7 mouse cellular contexts compared by ENCODE assay signal in genomic region chr9:122350396-122351130, GRCm38 (mm10). TPM values are rescaled to one million over a fixed set of nuclear protein-coding genes. Genes with fewer than 3 reads are reported as not detected.
DNase-seq lines count a peak whose midpoint lies in the region; ATAC-seq and TF ChIP-seq lines count a peak whose summit lies in the region.

No protein-coding gene starts in this region.

- H3K4me1 ChIP-seq in MEL (ENCODE audit: control insufficient read depth in 1 of 2, insufficient read depth in 2 of 2, low read length in 2 of 2) = peaks cover 20 to 33% of the 10 kb centered on the region in 2 experiments
- no peaks in the 10 kb centered on the region for H3K4me1 ChIP-seq in hindbrain, embryonic 12.5 days

- WGBS in hindbrain, embryonic 12.5 days = 76% methylated on average over 7 of the region's 7 CpGs

- peaks cover 0 to 37% of the 10 kb centered on the region in 2 experiments; a peak in 2 of 4 replicates for H3K36me3 ChIP-seq in MEL (ENCODE audit: control insufficient read depth in 1 of 2, insufficient read depth in 2 of 2, low read length in 2 of 2)
- H3K36me3 ChIP-seq in hindbrain, embryonic 12.5 days = no peaks in the 10 kb centered on the region

- ATAC-seq in hindbrain, embryonic 12.5 days (ENCODE audit: low FRiP score) = peak; percentile 11; the same call in 1 of the 2 replicates
- no peak for ATAC-seq in frontal cortex, adult (ENCODE audit: low TSS enrichment)

- TF ChIP-seq EP300 in MEL (IDR thresholded peaks at IDR 0.05; ENCODE audit: low read depth in 1 of 2, low read length in 2 of 2) = no peak

- H3K4me3 ChIP-seq in MEL (ENCODE audit: control insufficient read depth in 1 of 2, insufficient read depth in 1 of 2, low read depth in 2 of 2, low read length in 2 of 2) = peak overlapping the region; percentile 74 to 86
- peak overlapping the region; percentile 68; the same call in 1 of the 2 replicates for H3K4me3 ChIP-seq in hindbrain, embryonic 12.5 days

- no peak for TF ChIP-seq RAD21 in MEL (IDR thresholded peaks at IDR 0.05; ENCODE audit: low read depth, low read length)

- H3K4me2 ChIP-seq in hindbrain, embryonic 12.5 days (replicated peaks) = peak overlapping the region; percentile 67

- no peaks in the 10 kb centered on the region for H3K9me3 ChIP-seq in MEL (replicated peaks; ENCODE audit: insufficient read depth, low read length)
- H3K9me3 ChIP-seq in hindbrain, embryonic 12.5 days (replicated peaks) = no peaks in the 10 kb centered on the region

- H3K27ac ChIP-seq in MEL (ENCODE audit: control insufficient read depth, low read depth, low read length) = no peak overlapping the region
- H3K27ac ChIP-seq in hindbrain, embryonic 12.5 days = no peak overlapping the region

- H3K79me2 ChIP-seq in MEL (ENCODE audit: control insufficient read depth, insufficient read depth, low read length, poor library complexity) = peaks cover 4% of the 10 kb centered on the region

- H3K9ac ChIP-seq in MEL (ENCODE audit: control insufficient read depth, low read depth, low read length, poor library complexity, severe bottlenecking) = peak overlapping the region; percentile 79; the same call in 1 of the 2 replicates
- no peak overlapping the region for H3K9ac ChIP-seq in hindbrain, embryonic 12.5 days

- no peak for TF ChIP-seq CTCF in MEL (IDR thresholded peaks at IDR 0.05 in 2 of 3, conservative IDR thresholded peaks at IDR 0.05 in 1 of 3; ENCODE audit: control insufficient read depth in 1 of 3, insufficient read depth in 1 of 3, low read depth in 2 of 3, low read length in 3 of 3, poor library complexity in 1 of 3, severe bottlenecking in 1 of 3)

- DNase-seq in 416B (ENCODE audit: low read depth) (peak; percentile 19), MEL (ENCODE audit: low read depth, low spot score) (no peak)
- peak; percentile 21 for DNase-seq in lung, postnatal 14 days
- DNase-seq in spleen, postnatal 4 days (ENCODE audit: low spot score in 2 of 2) = no peak
- no peak for DNase-seq in right cerebral cortex, postnatal 10 days (ENCODE audit: low spot score in 2 of 2)

- H3K27me3 ChIP-seq in MEL (ENCODE audit: control insufficient read depth in 1 of 2, insufficient read depth in 2 of 2, low read length in 2 of 2) = no peaks in the 10 kb centered on the region
- no peaks in the 10 kb centered on the region for H3K27me3 ChIP-seq in hindbrain, embryonic 12.5 days

- TF ChIP-seq POLR2A in MEL (IDR thresholded peaks at IDR 0.05; ENCODE audit: control insufficient read depth in 1 of 2, insufficient read depth in 1 of 2, low read depth in 1 of 2, low read length in 2 of 2, poor library complexity in 1 of 2) = no peak

TF ChIP-seq in MEL, 35 proteins besides CTCF, POLR2A, EP300 and RAD21:
- no peak for TF ChIP-seq GABPA (IDR thresholded peaks at IDR 0.05; ENCODE audit: low read depth, low read length)
- TF ChIP-seq ETS1 (IDR thresholded peaks at IDR 0.05; ENCODE audit: low read depth, low read length) = no peak
- TF ChIP-seq USF1 (IDR thresholded peaks at IDR 0.05; ENCODE audit: low read depth, low read length) = no peak
- TF ChIP-seq POLR2AphosphoS2 (IDR thresholded peaks at IDR 0.05; ENCODE audit: low read length) = no peak
- no peak for TF ChIP-seq TCF12 (IDR thresholded peaks at IDR 0.05; ENCODE audit: low read depth, low read length)
- no peak for TF ChIP-seq RCOR1 (IDR thresholded peaks at IDR 0.05; ENCODE audit: low read depth, low read length)

RNA-seq across cellular contexts. Expression of gene Abhd5, which starts 0.8 kb away (rescaled TPM):
- 14.2 and 14.3 TPM in 2 replicates for total RNA-seq in MEL (2012; rRNA removed)
- 10 to 100 TPM in 1 of 2 experiments, not detected in 1; 20.2 TPM for polyA plus RNA-seq in MEL (2012; ENCODE audit: insufficient read depth in 1 of 2, insufficient read length in 2 of 2, low read depth in 1 of 2, low replicate concordance in 2 of 2, missing spikeins in 1 of 2)
- polyA plus RNA-seq in hindbrain, embryonic 12.5 days (2016; fragmentation: Nextera tagmentation; extraction: Ambion mirVana) = 22.5 and 24.2 TPM in 2 replicates

RNA-seq across cellular contexts. Expression of gene Ano10, which starts 56.3 kb away (rescaled TPM):
- total RNA-seq in MEL (2012; rRNA removed) = 0.29 and 0.54 TPM in 2 replicates
- polyA plus RNA-seq in MEL (2012; ENCODE audit: insufficient read depth in 1 of 2, insufficient read length in 2 of 2, low read depth in 1 of 2, low replicate concordance in 2 of 2, missing spikeins in 1 of 2) = 1 to 10 TPM in 1 of 2 experiments, not detected in 1; 3.1 TPM
- polyA plus RNA-seq in hindbrain, embryonic 12.5 days (2016; fragmentation: Nextera tagmentation; extraction: Ambion mirVana) = 52.3 and 53.6 TPM in 2 replicates

Comparison
In these comparisons a context has a peak if more than half of its experiments do, and no peak if none do; other contexts are left out.
1. DNase-seq: peak in 416B (single experiment) and lung, postnatal 14 days (single experiment); none in MEL (single experiment), spleen, postnatal 4 days (0 of 2) and right cerebral cortex, postnatal 10 days (0 of 2).
2. RNA of gene Ano10, which starts 56.3 kb away (polyA plus RNA-seq): 52.3 to 53.6 TPM in hindbrain, embryonic 12.5 days; 3.1 TPM in MEL; every median in the first group is over 10 times any median in the second.